Mouse (Mus musculus) liver, postnatal 0 days (tissue): ENCODE results near the gene Akap12. TPM values are rescaled to one million over a fixed set of nuclear protein-coding genes. Genes with fewer than 3 reads are reported as not detected.

ENCODE experiments used
- ATAC-seq: fragments of 200-750 bp; cut with Nextera tagmentation; 2 replicates; pipeline ENCODE4 v1.8.0; 2017; ENCODE audit warnings: mild to moderate bottlenecking, moderate library complexity
- DNase-seq: peaks from one replicate; pipeline ENCODE4 v3.0.0-alpha.2; 2016
- H3K27ac ChIP-seq: fragments of 300-500 bp; sonication (generic); 2 replicates; pipeline ENCODE4 v1.5.1; 2014; ENCODE audit warnings: antibody characterized with exemption, moderate library complexity, mild to moderate bottlenecking, low read depth
- H3K27me3 ChIP-seq: fragments of 300-500 bp; sonication (generic); 2 replicates; pipeline ENCODE4 v1.6.1; 2014; ENCODE audit warnings: low read length, control low read depth, mixed read lengths; ENCODE audit not compliant: insufficient read depth
- H3K36me3 ChIP-seq: fragments of 300-500 bp; sonication (generic); replicated peaks from 2 replicates; pipeline ENCODE4 v1.6.1; 2014; ENCODE audit warnings: mild to moderate bottlenecking, control low read depth, low read length, moderate library complexity, mixed read lengths; ENCODE audit not compliant: insufficient read depth
- H3K4me1 ChIP-seq: fragments of 300-500 bp; sonication (generic); 2 replicates; pipeline ENCODE4 v1.6.1; 2014; ENCODE audit warnings: antibody characterized with exemption, mild to moderate bottlenecking, control low read depth; ENCODE audit not compliant: insufficient read depth
- H3K4me2 ChIP-seq: fragments of 300-500 bp; sonication (generic); 2 replicates; pipeline ENCODE4 v1.6.1; 2014; ENCODE audit warnings: low read depth, mild to moderate bottlenecking, low read length, moderate library complexity, mixed read lengths
- H3K4me3 ChIP-seq: fragments of 300-500 bp; sonication (generic); 2 replicates; pipeline ENCODE4 v1.5.1; 2014; ENCODE audit warnings: low read depth, low read length
- H3K9ac ChIP-seq: fragments of 300-500 bp; sonication (generic); replicated peaks from 2 replicates; pipeline ENCODE4 v1.6.1; 2014; ENCODE audit warnings: mild to moderate bottlenecking, moderate library complexity
- H3K9me3 ChIP-seq: fragments of 300-500 bp; sonication (generic); 2 replicates; pipeline ENCODE4 v1.6.1; 2016; ENCODE audit warnings: mild to moderate bottlenecking, control low read depth, low read length, mixed read lengths
- CTCF ChIP-seq: sonication (generic); IDR thresholded peaks from 2 replicates; pipeline ENCODE4 v1.5.1; 2016; ENCODE audit warnings: antibody characterized with exemption, low read depth
- EP300 ChIP-seq: IDR thresholded peaks from 2 replicates; pipeline ENCODE4 v1.6.1; 2016; ENCODE audit warnings: antibody characterized with exemption, low read depth, mild to moderate bottlenecking
- WGBS: fragments of 180-500 bp; shearing (Covaris S2); extraction: QIAGEN DNeasy Blood & Tissue Kit; methylation state at CpG from one replicate; pipeline ENCODE4 v1.1.7; 2014; ENCODE audit not compliant: insufficient replicate concordance; 5-methylcytosine and 5-hydroxymethylcytosine counted together
- polyA plus RNA-seq: library from polyadenylated mRNA; unstranded; fragments of >200 nt; fragmentation: Nextera tagmentation; extraction: Ambion mirVana; gene quantifications from 2 replicates; pipeline ENCODE4 v1.2.1, GENCODE M21; 2015

Gene Akap12
- polyA plus RNA-seq, 1 experiment from 2014 or later = 3.9 TPM

- TF ChIP-seq CTCF = no peak
- TF ChIP-seq EP300 = no peak
- Histone ChIP-seq H3K4me2 (no peak overlapping the region), H3K27me3 (no peaks in the 10 kb centered on the region), H3K27ac (no peak overlapping the region), H3K4me1 (no peaks in the 10 kb centered on the region), H3K9ac (no peak overlapping the region), H3K4me3 (no peak overlapping the region), H3K36me3 (no peaks in the 10 kb centered on the region), H3K9me3 (no peaks in the 10 kb centered on the region)
- ATAC-seq (no peak), DNase-seq (no peak)
- WGBS = 84% methylated on average over 10 of the region's 10 CpGs
Measured at GRCm38 (mm10) chr10:4275572-4275971, 9.4 kb downstream of the Akap12 start.

- DNase-seq = no peak
- Histone ChIP-seq H3K4me3 (no peak overlapping the region), H3K9ac (no peak overlapping the region), H3K9me3 (no peaks in the 10 kb centered on the region), H3K36me3 (no peaks in the 10 kb centered on the region), H3K4me1 (no peaks in the 10 kb centered on the region), H3K4me2 (no peak overlapping the region), H3K27me3 (no peaks in the 10 kb centered on the region), H3K27ac (no peak overlapping the region)
- ATAC-seq = no peak
- no peak for TF ChIP-seq EP300
- no peak for TF ChIP-seq CTCF
- 90% methylated on average over 12 of the region's 13 CpGs for WGBS
Measured at GRCm38 (mm10) chr10:4276081-4276480, 9.9 kb downstream of the Akap12 start.

GRCm38 (mm10) chr10:4278041-4278440, 11.9 kb downstream of the Akap12 start:
- DNase-seq = no peak
- no peak for TF ChIP-seq CTCF
- TF ChIP-seq EP300 = no peak
- Histone ChIP-seq H3K4me2 (no peak overlapping the region), H3K9me3 (no peaks in the 10 kb centered on the region), H3K36me3 (no peaks in the 10 kb centered on the region), H3K4me3 (no peak overlapping the region), H3K27ac (no peak overlapping the region), H3K27me3 (no peaks in the 10 kb centered on the region), H3K4me1 (no peaks in the 10 kb centered on the region), H3K9ac (no peak overlapping the region)
- ATAC-seq = no peak
- 56% methylated on average over 6 of the region's 6 CpGs for WGBS

GRCm38 (mm10) chr10:4282395-4282794, 16.2 kb downstream of the Akap12 start:
- Histone ChIP-seq H3K9ac (no peak overlapping the region), H3K9me3 (no peaks in the 10 kb centered on the region), H3K4me2 (no peak overlapping the region), H3K27me3 (no peaks in the 10 kb centered on the region), H3K4me3 (no peak overlapping the region), H3K4me1 (no peaks in the 10 kb centered on the region), H3K36me3 (no peaks in the 10 kb centered on the region), H3K27ac (no peak overlapping the region)
- no peak for TF ChIP-seq EP300
- TF ChIP-seq CTCF = no peak
- DNase-seq (no peak), ATAC-seq (no peak)
- 60% methylated on average over 4 of the region's 4 CpGs for WGBS

GRCm38 (mm10) chr10:4284781-4285180, 18.6 kb downstream of the Akap12 start:
- Histone ChIP-seq H3K27me3 (no peaks in the 10 kb centered on the region), H3K9ac (no peak overlapping the region), H3K36me3 (no peaks in the 10 kb centered on the region), H3K27ac (no peak overlapping the region), H3K9me3 (no peaks in the 10 kb centered on the region), H3K4me3 (no peak overlapping the region), H3K4me2 (no peak overlapping the region), H3K4me1 (no peaks in the 10 kb centered on the region)
- TF ChIP-seq EP300 = no peak
- no peak for TF ChIP-seq CTCF
- 56% methylated on average over 1 of the region's 1 CpGs for WGBS
- DNase-seq = no peak
- ATAC-seq = no peak

GRCm38 (mm10) chr10:4285752-4286151, 19.6 kb downstream of the Akap12 start:
- H3K4me2 ChIP-seq = no peak overlapping the region
- H3K4me1 ChIP-seq = no peaks in the 10 kb centered on the region
- H3K27me3 ChIP-seq = no peaks in the 10 kb centered on the region
- H3K4me3 ChIP-seq = no peak overlapping the region
- no peak overlapping the region for H3K9ac ChIP-seq
- DNase-seq (no peak), ATAC-seq (no peak)
- H3K36me3 ChIP-seq = no peaks in the 10 kb centered on the region
- TF ChIP-seq EP300 = no peak
- no peak for TF ChIP-seq CTCF
- no peak overlapping the region for H3K27ac ChIP-seq
- 73% methylated on average over 8 of the region's 8 CpGs for WGBS
- H3K9me3 ChIP-seq = no peaks in the 10 kb centered on the region

- Histone ChIP-seq H3K4me3 (no peak overlapping the region), H3K9ac (no peak overlapping the region), H3K4me2 (no peak overlapping the region), H3K27me3 (no peaks in the 10 kb centered on the region), H3K27ac (no peak overlapping the region), H3K36me3 (no peaks in the 10 kb centered on the region), H3K9me3 (no peaks in the 10 kb centered on the region), H3K4me1 (no peaks in the 10 kb centered on the region)
- no peak for DNase-seq
- 64% methylated on average over 5 of the region's 5 CpGs for WGBS
- TF ChIP-seq CTCF (no peak), EP300 (no peak)
- ATAC-seq = no peak
Measured at GRCm38 (mm10) chr10:4289171-4289570, 23.0 kb downstream of the Akap12 start.
